Mouse (Mus musculus) heart, embryonic 11.5 days (tissue): ENCODE data around the gene Hoxd8. TPM values are rescaled to one million over a fixed set of nuclear protein-coding genes. Genes with fewer than 3 reads are reported as not detected.
A peak's percentile ranks its signal among the peaks of the same experiment; 100 is the strongest.

ENCODE experiments used
- ATAC-seq: fragments of 200-750 bp; cut with Nextera tagmentation; replicated peaks from 2 replicates; pipeline ENCODE4 v1.8.0; 2017; ENCODE audit warnings: moderate library complexity; ENCODE audit not compliant: insufficient number of reproducible peaks, low FRiP score, low TSS enrichment
- H3K27ac ChIP-seq: fragments of 300-500 bp; sonication (generic); 2 replicates; pipeline ENCODE4 v1.5.1; 2014; ENCODE audit warnings: mild to moderate bottlenecking, low read depth, low read length
- H3K27me3 ChIP-seq: fragments of 300-500 bp; sonication (generic); 2 replicates; pipeline ENCODE4 v1.6.1; 2014; ENCODE audit warnings: mild to moderate bottlenecking, low read length, mixed read lengths; ENCODE audit not compliant: control insufficient read depth, insufficient read depth
- H3K36me3 ChIP-seq: fragments of 300-500 bp; sonication (generic); 2 replicates; pipeline ENCODE4 v1.6.1; 2014; ENCODE audit warnings: mild to moderate bottlenecking, low read length, moderate library complexity, mixed read lengths; ENCODE audit not compliant: control insufficient read depth, insufficient read depth
- H3K4me1 ChIP-seq: fragments of 300-500 bp; sonication (generic); 2 replicates; pipeline ENCODE4 v1.6.1; 2014; ENCODE audit warnings: low read length; ENCODE audit not compliant: control insufficient read depth, insufficient read depth
- H3K4me2 ChIP-seq: fragments of 300-500 bp; sonication (generic); 2 replicates; pipeline ENCODE4 v1.6.1; 2014; ENCODE audit warnings: mild to moderate bottlenecking, moderate library complexity
- H3K4me3 ChIP-seq: fragments of 300-500 bp; sonication (generic); 2 replicates; pipeline ENCODE4 v1.5.1; 2014; ENCODE audit warnings: low read depth, low read length
- H3K9ac ChIP-seq: fragments of 300-500 bp; sonication (generic); 2 replicates; pipeline ENCODE4 v1.6.1; 2014; ENCODE audit warnings: mild to moderate bottlenecking, low read depth, low read length, moderate library complexity
- H3K9me3 ChIP-seq: fragments of 300-500 bp; sonication (generic); replicated peaks from 2 replicates; pipeline ENCODE4 v1.6.1; 2016; ENCODE audit warnings: low read length; ENCODE audit not compliant: control insufficient read depth
- WGBS: fragments of 180-500 bp; shearing (Covaris S2); extraction: QIAGEN DNeasy Blood & Tissue Kit; methylation state at CpG from one replicate; pipeline ENCODE4 v1.1.7; 2014; ENCODE audit not compliant: insufficient replicate concordance; 5-methylcytosine and 5-hydroxymethylcytosine counted together
- polyA plus RNA-seq: library from polyadenylated mRNA; unstranded; fragments of >200 nt; fragmentation: Nextera tagmentation; extraction: Ambion mirVana; gene quantifications from 2 replicates; pipeline ENCODE4 v1.2.1, GENCODE M21; 2014

Gene Hoxd8
- polyA plus RNA-seq, 1 experiment from 2014 or later, result 0.30 TPM

- no peaks in the 10 kb centered on the region for H3K9me3 ChIP-seq
- no peak for ATAC-seq
- WGBS, result under 1% methylated on average over 47 of the region's 47 CpGs
- peaks cover 96% of the 10 kb centered on the region for H3K27me3 ChIP-seq
- H3K27ac ChIP-seq, result no peak overlapping the region
- H3K4me1 ChIP-seq, result peaks cover 4% of the 10 kb centered on the region; the same call in 1 of the 2 replicates
- H3K4me3 ChIP-seq, result no peak overlapping the region
- H3K36me3 ChIP-seq, result no peaks in the 10 kb centered on the region
- H3K9ac ChIP-seq, result no peak overlapping the region
- H3K4me2 ChIP-seq, result no peak overlapping the region
These were observed 45.6 kb upstream of the Hoxd8 start for GRCm38 (mm10) chr2:74658667-74659371.

- H3K9ac ChIP-seq, result no peak within 1 kb of the TSS
- no peak for ATAC-seq
- no peak within 1 kb of the TSS for H3K4me3 ChIP-seq
- WGBS, result 2% methylated on average over 28 of the region's 28 CpGs
- no peaks in the 10 kb centered on the region for H3K36me3 ChIP-seq
- H3K27ac ChIP-seq, result no peak within 1 kb of the TSS
- peaks cover 4% of the 10 kb centered on the region; the same call in 1 of the 2 replicates for H3K4me1 ChIP-seq
- peaks cover 96% of the 10 kb centered on the region for H3K27me3 ChIP-seq
- H3K9me3 ChIP-seq, result no peaks in the 10 kb centered on the region
- H3K4me2 ChIP-seq, result no peak within 1 kb of the TSS
These were observed 44.9 kb upstream of the Hoxd8 start, which contains the start of gene Evx2 for GRCm38 (mm10) chr2:74659507-74660005. Gene Evx2 (minus strand): TSS chr2:74659557.

- Histone ChIP-seq H3K4me3 (no peak overlapping the region; the same call in 1 of the 2 replicates), H3K27ac (no peak overlapping the region), H3K9me3 (no peaks in the 10 kb centered on the region), H3K27me3 (peaks cover 93% of the 10 kb centered on the region), H3K36me3 (no peaks in the 10 kb centered on the region), H3K9ac (no peak overlapping the region), H3K4me1 (peaks cover 4% of the 10 kb centered on the region; the same call in 1 of the 2 replicates), H3K4me2 (no peak overlapping the region)
- WGBS, result 4% methylated on average over 30 of the region's 30 CpGs
- ATAC-seq, result no peak
These were observed 43.7 kb upstream of the Hoxd8 start for GRCm38 (mm10) chr2:74660421-74661375.

GRCm38 (mm10) chr2:74661685-74662084, 42.7 kb upstream of the Hoxd8 start:
- Histone ChIP-seq H3K27ac (no peak overlapping the region), H3K9ac (no peak overlapping the region), H3K27me3 (peaks cover 92% of the 10 kb centered on the region), H3K36me3 (no peaks in the 10 kb centered on the region), H3K9me3 (no peaks in the 10 kb centered on the region), H3K4me3 (peak overlapping the region; percentile 6; the same call in 1 of the 2 replicates), H3K4me2 (peak overlapping the region; percentile 53), H3K4me1 (peaks cover 4% of the 10 kb centered on the region; the same call in 1 of the 2 replicates)
- 0 out of 2 replicates have a peak, but pooled peaks have one; percentile 42 for ATAC-seq
- 1% methylated on average over 14 of the region's 14 CpGs for WGBS

- H3K4me1 ChIP-seq, result peaks cover 7% of the 10 kb centered on the region; the same call in 1 of the 2 replicates
- H3K4me2 ChIP-seq, result no peak overlapping the region
- 6% methylated on average over 18 of the region's 18 CpGs for WGBS
- no peaks in the 10 kb centered on the region for H3K9me3 ChIP-seq
- H3K36me3 ChIP-seq, result no peaks in the 10 kb centered on the region
- peaks cover 94% of the 10 kb centered on the region for H3K27me3 ChIP-seq
- H3K27ac ChIP-seq, result no peak overlapping the region
- ATAC-seq, result no peak
- H3K9ac ChIP-seq, result no peak overlapping the region
- no peak overlapping the region for H3K4me3 ChIP-seq
These were observed 41.0 kb upstream of the Hoxd8 start for GRCm38 (mm10) chr2:74663291-74663925.

- Histone ChIP-seq H3K36me3 (no peaks in the 10 kb centered on the region), H3K27me3 (peaks cover 89% of the 10 kb centered on the region), H3K4me2 (no peak overlapping the region), H3K4me3 (no peak overlapping the region), H3K9me3 (no peaks in the 10 kb centered on the region), H3K4me1 (peaks cover 10% of the 10 kb centered on the region; the same call in 1 of the 2 replicates), H3K27ac (no peak overlapping the region), H3K9ac (no peak overlapping the region)
- no peak for ATAC-seq
- 3% methylated on average over 7 of the region's 7 CpGs for WGBS
These were observed 38.0 kb upstream of the Hoxd8 start for GRCm38 (mm10) chr2:74666411-74666810.

DNA sequence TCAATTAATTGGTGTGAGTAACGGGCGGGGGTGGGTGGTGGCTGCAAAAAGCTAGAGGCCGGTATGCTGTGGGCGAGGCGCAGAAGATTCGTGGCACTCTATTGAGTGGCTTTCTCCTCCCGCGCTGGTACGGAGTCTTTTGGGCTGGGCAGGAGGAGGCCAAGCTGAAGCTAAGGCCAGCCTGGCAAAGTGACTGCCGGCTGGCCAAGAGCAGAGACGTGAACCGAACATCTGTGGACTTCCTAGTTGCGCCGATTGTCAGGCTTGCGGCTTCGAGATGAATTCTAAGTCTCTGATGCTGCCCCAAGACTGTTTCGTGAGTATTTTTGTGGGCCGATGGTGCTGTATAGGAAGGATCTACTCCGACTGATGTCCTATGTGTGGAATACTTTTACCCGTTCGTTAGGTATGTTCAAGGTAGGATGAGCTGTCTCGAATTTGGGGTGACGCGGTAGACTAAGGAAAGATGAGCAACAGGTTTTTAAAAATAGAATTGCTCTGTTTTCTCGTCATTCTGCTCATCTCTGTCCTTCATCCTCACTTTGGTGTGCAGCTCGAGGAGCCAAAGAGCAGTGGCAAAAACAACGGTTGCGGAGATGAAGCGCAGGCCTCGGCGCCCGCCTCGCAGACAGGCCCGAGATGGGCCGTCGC, 37.1 kb upstream of the Hoxd8 start:
- ATAC-seq, result no peak
- H3K9ac ChIP-seq, result no peak overlapping the region
- peak overlapping the region; percentile 63 for H3K4me2 ChIP-seq
- H3K27me3 ChIP-seq, result peaks cover 89% of the 10 kb centered on the region
- no peak overlapping the region; the same call in 1 of the 2 replicates for H3K4me3 ChIP-seq
- H3K9me3 ChIP-seq, result no peaks in the 10 kb centered on the region
- H3K27ac ChIP-seq, result no peak overlapping the region
- H3K4me1 ChIP-seq, result peaks cover 10% of the 10 kb centered on the region; the same call in 1 of the 2 replicates
- 2% methylated on average over 36 of the region's 36 CpGs for WGBS
- H3K36me3 ChIP-seq, result no peaks in the 10 kb centered on the region
